In the genomic region with DNA sequence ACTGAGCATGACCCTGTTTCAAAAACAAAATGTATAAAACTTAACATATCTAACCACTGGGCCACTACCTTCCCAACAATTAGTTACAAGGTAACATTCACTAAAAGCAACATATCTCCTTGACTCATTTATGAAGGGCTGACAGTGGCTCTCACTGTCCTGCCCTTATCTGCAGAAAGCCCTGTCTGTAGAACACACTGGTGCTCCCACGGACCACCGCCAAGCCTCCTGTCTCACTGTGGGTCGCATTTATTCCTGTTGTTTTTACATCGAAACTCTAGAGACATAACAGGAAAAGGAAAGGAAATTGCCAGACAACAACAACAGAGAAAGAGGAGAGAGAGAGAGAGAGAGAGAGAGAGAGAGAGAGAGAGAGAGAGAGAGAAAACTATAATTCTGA, we compare ENCODE assay signal across 40 mouse cellular contexts. TPM values are rescaled to one million over a fixed set of nuclear protein-coding genes. Genes with fewer than 3 reads are reported as not detected.
"Had no signal": no experiment of that assay in that cellular context is flagged by ENCODE, and none has a peak within 500 bp of the region (broad histone marks: within the 10 kb centered on the region; RNA-seq: fewer than 3 reads in every experiment).

No protein-coding gene starts in this region.

- H3K27ac ChIP-seq: heart, adult 2 months; heart, embryonic 10.5 days; heart, embryonic 13.5 days; heart, embryonic 15.5 days; hindbrain, embryonic 10.5 days; hindbrain, embryonic 12.5 days; hindbrain, embryonic 13.5 days; hindbrain, embryonic 14.5 days; hindbrain, embryonic 15.5 days; hindbrain, postnatal 0 days; intestine, embryonic 15.5 days; kidney, embryonic 15.5 days; kidney, postnatal 0 days; layer of hippocampus, adult 2 months had no signal

- H3K9me3 ChIP-seq: heart, embryonic 10.5 days; heart, embryonic 12.5 days; heart, embryonic 13.5 days; heart, embryonic 15.5 days; hindbrain, embryonic 10.5 days; hindbrain, embryonic 13.5 days; hindbrain, embryonic 15.5 days; intestine, embryonic 15.5 days; kidney, embryonic 15.5 days had no signal

- H3K4me3 ChIP-seq: heart, adult 2 months; heart, embryonic 12.5 days; hindbrain, embryonic 12.5 days; layer of hippocampus, adult 2 months had no signal

- DNase-seq: heart, adult 2 months; heart, postnatal 10 days; heart, postnatal 14 days; heart, postnatal 36 days; heart, postnatal 4 days; kidney, adult 11 months; kidney, adult 18-20 months; kidney, adult 2 months; kidney, adult 8-10 months; kidney, adult 9 months; kidney, postnatal 10 days; kidney, postnatal 14 days; kidney, postnatal 25 days; kidney, postnatal 36 days; kidney, postnatal 4 days; layer of hippocampus, adult 9-11 months had no signal

- H3K36me3 ChIP-seq: heart, embryonic 12.5 days; heart, embryonic 13.5 days; heart, embryonic 15.5 days; hindbrain, embryonic 10.5 days; hindbrain, embryonic 12.5 days; hindbrain, embryonic 13.5 days; hindbrain, embryonic 15.5 days; intestine, embryonic 15.5 days; kidney, embryonic 15.5 days had no signal

RNA-seq across cellular contexts. Expression of a gene that starts 1.4 kb away (rescaled TPM):
- total RNA-seq: heart, adult 2 months; heart, postnatal 14 days; heart, postnatal 25 days; heart, postnatal 36 days; hematopoietic stem cell, adult 5-6 weeks; layer of hippocampus, adult 2 months; layer of hippocampus, postnatal 25 days had no signal
- polyA plus RNA-seq: heart, embryonic 10.5 days; heart, embryonic 12.5 days; heart, embryonic 13.5 days; hindbrain, embryonic 10.5 days; hindbrain, embryonic 11.5 days; hindbrain, embryonic 12.5 days; hindbrain, embryonic 14.5 days; hindbrain, embryonic 15.5 days; inflammation-experienced regulatory T-cells, adult 6 months; intestine, embryonic 14.5 days; intestine, embryonic 15.5 days; intestine, embryonic 16.5 days; intestine, postnatal 0 days; kidney, embryonic 14.5 days; kidney, embryonic 15.5 days; large intestine, adult 2 months had no signal

RNA-seq across cellular contexts. Expression of a gene that starts 36.9 kb away (rescaled TPM):
- total RNA-seq: hematopoietic stem cell, adult 5-6 weeks had no signal
- polyA plus RNA-seq: hindbrain, embryonic 14.5 days; inflammation-experienced regulatory T-cells, adult 6 months had no signal
